Mouse (Mus musculus): Measurements from ENCODE around the gene Insl3.
"Not testable (repeated sequence)": the region's sequence is repeated elsewhere in the genome, so short reads cannot be mapped to it uniquely, and the experiment has no call there.

The Insl3 gene

GRCm38 (mm10) chr8:71676803-71677202, 12.2 kb upstream of the Insl3 start:
- no peak for DNase-seq (ENCODE audit: low spot score)

- DNase-seq (ENCODE audit: low spot score) = no peak
Observed at GRCm38 (mm10) chr8:71677555-71677954, 11.5 kb upstream of the Insl3 start.

- no peak for DNase-seq (ENCODE audit: low spot score)
Observed at GRCm38 (mm10) chr8:71678216-71678615, 10.8 kb upstream of the Insl3 start.

GRCm38 (mm10) chr8:71679116-71679515, 9.9 kb upstream of the Insl3 start:
- DNase-seq (ENCODE audit: low spot score) = no peak

GRCm38 (mm10) chr8:71679550-71680168, 9.4 kb upstream of the Insl3 start:
- no peak for DNase-seq (ENCODE audit: low spot score)

- DNase-seq (ENCODE audit: low spot score) = no peak
Observed at GRCm38 (mm10) chr8:71680471-71680870, 8.5 kb upstream of the Insl3 start.

- DNase-seq (ENCODE audit: low spot score) = no peak
Observed at GRCm38 (mm10) chr8:71681369-71681915, 7.6 kb upstream of the Insl3 start.

GRCm38 (mm10) chr8:71682832-71683231, 6.2 kb upstream of the Insl3 start:
- DNase-seq (ENCODE audit: low spot score) = no peak

GRCm38 (mm10) chr8:71684701-71685100, 4.3 kb upstream of the Insl3 start:
- no peak for DNase-seq (ENCODE audit: low spot score)

GRCm38 (mm10) chr8:71685573-71685972, 3.4 kb upstream of the Insl3 start:
- no peak for DNase-seq (ENCODE audit: low spot score)

- DNase-seq (ENCODE audit: low spot score) = no peak
Observed at GRCm38 (mm10) chr8:71686143-71686734, 2.8 kb upstream of the Insl3 start.

- DNase-seq (ENCODE audit: low spot score) = no peak
Observed at GRCm38 (mm10) chr8:71687616-71688015, 1.4 kb upstream of the Insl3 start.

GRCm38 (mm10) chr8:71692509-71692908, 3.5 kb downstream of the Insl3 start:
- DNase-seq (ENCODE audit: low spot score) = no peak

GRCm38 (mm10) chr8:71693166-71694041, 4.4 kb downstream of the Insl3 start:
- DNase-seq (ENCODE audit: low spot score) = no peak

GRCm38 (mm10) chr8:71695456-71695855, 6.4 kb downstream of the Insl3 start:
- DNase-seq (ENCODE audit: low spot score) = not testable (repeated sequence)

- peak; percentile 45 for DNase-seq (ENCODE audit: low spot score)
Observed at GRCm38 (mm10) chr8:71700493-71701269, 11.7 kb downstream of the Insl3 start.

GRCm38 (mm10) chr8:71701414-71702086, 12.5 kb downstream of the Insl3 start, which contains the start of gene B3gnt3:
TSS of gene B3gnt3 (minus strand) at chr8:71701789.
- DNase-seq (ENCODE audit: low spot score) = peak; percentile 51

- no peak for DNase-seq (ENCODE audit: low spot score)
Observed at GRCm38 (mm10) chr8:71702087-71702432, 13.0 kb downstream of the Insl3 start.

GRCm38 (mm10) chr8:71702923-71703322, 13.9 kb downstream of the Insl3 start:
- DNase-seq (ENCODE audit: low spot score) = no peak

GRCm38 (mm10) chr8:71703400-71703799, 14.4 kb downstream of the Insl3 start:
- not testable (repeated sequence) for DNase-seq (ENCODE audit: low spot score)

GRCm38 (mm10) chr8:71707874-71708273, 18.9 kb downstream of the Insl3 start:
- DNase-seq (ENCODE audit: low spot score) = peak; percentile 45
